Mouse (Mus musculus) B cell, adult (primary cell): ENCODE data around the gene Olfr1080. TPM values are rescaled to one million over a fixed set of nuclear protein-coding genes. Genes with fewer than 3 reads are reported as not detected.

Experiments
- total RNA-seq: library from RNA; stranded (reverse); gene quantifications from 4 replicates; pipeline ENCODE4 v1.2.4, GENCODE M21; 2023; ENCODE audit not compliant: inconsistent age

The Olfr1080 gene
- total RNA-seq: not detected in 4 replicates

GRCm38 (mm10) chr2:86558135-86558534 is at the start of gene Olfr1080:
TSS of gene Olfr1080 (minus strand) at chr2:86558235.

GRCm38 (mm10) chr2:86598866-86599265 is 40.8 kb upstream of the Olfr1080 start, which contains the start of gene Olfr1082:
TSS of gene Olfr1082 (minus strand) at chr2:86598966.

GRCm38 (mm10) chr2:86542380-86542779 is 15.7 kb downstream of the Olfr1080 start, which contains the start of gene Olfr1079:
TSS of gene Olfr1079 (minus strand) at chr2:86542480.

GRCm38 (mm10) chr2:86508161-86508560 is 49.9 kb downstream of the Olfr1080 start, which contains the start of gene Olfr1076:
TSS of gene Olfr1076 (plus strand) at chr2:86508461.

Other genes starting within 250 kb of the Olfr1080 start
- gene Olfr1053, start 243.0 kb downstream of the Olfr1080 start, total RNA-seq: not detected in 4 replicates
- not detected in 4 replicates for gene Olfr1054, start 222.8 kb downstream of the Olfr1080 start, total RNA-seq
- not detected in 4 replicates for gene Olfr1055, start 208.0 kb downstream of the Olfr1080 start, total RNA-seq
- gene Olfr1056, start 195.8 kb downstream of the Olfr1080 start, total RNA-seq: not detected in 4 replicates
- gene Olfr1057, start 179.8 kb downstream of the Olfr1080 start, total RNA-seq: not detected in 4 replicates
- gene Olfr1058, start 169.7 kb downstream of the Olfr1080 start, total RNA-seq: not detected in 4 replicates
- not detected in 4 replicates for gene Olfr1061, start 144.2 kb downstream of the Olfr1080 start, total RNA-seq
- not detected in 4 replicates for gene Olfr1062, start 131.5 kb downstream of the Olfr1080 start, total RNA-seq
- gene Olfr1065, start 107.6 kb downstream of the Olfr1080 start, total RNA-seq: not detected in 4 replicates
- gene Olfr1066, start 102.0 kb downstream of the Olfr1080 start, total RNA-seq: not detected in 4 replicates
- not detected in 4 replicates for gene Olfr228, start 70.8 kb downstream of the Olfr1080 start, total RNA-seq
- not detected in 4 replicates for gene Olfr1076, start 49.8 kb downstream of the Olfr1080 start, total RNA-seq
- gene Olfr1079, start 15.8 kb downstream of the Olfr1080 start, total RNA-seq: not detected in 4 replicates
- not detected in 4 replicates for gene Olfr1082, start 40.7 kb upstream of the Olfr1080 start, total RNA-seq
- gene Olfr1084, start 81.5 kb upstream of the Olfr1080 start, total RNA-seq: not detected in 4 replicates
- not detected in 4 replicates for gene Olfr1085, start 103.8 kb upstream of the Olfr1080 start, total RNA-seq
- not detected in 4 replicates for gene Olfr1086, start 121.9 kb upstream of the Olfr1080 start, total RNA-seq
- gene Olfr1087, start 140.2 kb upstream of the Olfr1080 start, total RNA-seq: not detected in 4 replicates
- not detected in 4 replicates for gene Olfr1089, start 175.5 kb upstream of the Olfr1080 start, total RNA-seq
- gene Olfr1090, start 200.8 kb upstream of the Olfr1080 start, total RNA-seq: not detected in 4 replicates
- gene Olfr1093, start 224.2 kb upstream of the Olfr1080 start, total RNA-seq: not detected in 4 replicates